Mouse (Mus musculus) left cerebral cortex, adult 11 months (tissue): ENCODE measurements around the gene Ffar3.

Source experiments
- DNase-seq: peaks from one replicate; pipeline ENCODE4 v3.0.0; 2022; ENCODE audit warnings: low spot score

Gene Ffar3

DNA sequence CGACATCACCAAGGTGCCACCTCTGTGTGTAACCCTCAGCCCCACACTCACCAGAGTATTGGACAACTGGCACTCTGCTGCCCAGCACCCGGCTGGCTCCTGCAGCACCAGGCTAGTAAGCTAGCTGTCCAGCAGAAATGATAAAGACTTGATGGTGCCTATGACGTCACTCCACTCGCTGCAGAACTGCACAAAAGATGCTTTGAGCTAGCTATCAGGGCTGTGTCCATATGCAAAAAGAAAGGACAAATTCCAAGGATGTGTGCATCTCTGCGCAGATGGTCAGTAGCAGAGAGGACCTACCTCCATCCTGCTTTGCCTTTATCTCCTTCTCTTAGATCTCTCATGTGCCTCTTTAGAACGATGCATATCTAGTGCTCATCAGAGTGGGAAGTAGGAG, at the start of gene Ffar3:
Ffar3 (minus strand) TSS at position 101 of the 400 bp plus-strand sequence.
- no peak for DNase-seq

DNA sequence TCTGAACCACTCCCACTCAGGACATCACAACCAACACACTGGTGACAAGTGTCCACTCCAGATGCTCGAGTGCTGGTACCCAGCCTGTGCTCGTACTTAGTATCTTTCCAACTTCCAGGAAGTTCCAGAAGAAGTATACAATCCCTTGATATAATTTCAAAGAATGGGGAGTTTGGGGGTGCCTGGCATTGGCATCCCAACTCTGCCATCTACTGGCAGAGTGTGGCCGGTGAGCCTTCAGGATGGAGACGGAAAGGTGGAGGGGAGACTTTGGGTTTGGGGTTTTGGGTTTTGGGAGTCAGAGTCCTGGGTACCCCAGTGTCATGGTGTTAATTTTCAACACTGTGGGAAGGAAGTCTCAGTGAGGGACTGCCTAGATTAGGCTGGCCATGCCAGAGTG, 48.1 kb upstream of the Ffar3 start:
- DNase-seq: no peak

DNA sequence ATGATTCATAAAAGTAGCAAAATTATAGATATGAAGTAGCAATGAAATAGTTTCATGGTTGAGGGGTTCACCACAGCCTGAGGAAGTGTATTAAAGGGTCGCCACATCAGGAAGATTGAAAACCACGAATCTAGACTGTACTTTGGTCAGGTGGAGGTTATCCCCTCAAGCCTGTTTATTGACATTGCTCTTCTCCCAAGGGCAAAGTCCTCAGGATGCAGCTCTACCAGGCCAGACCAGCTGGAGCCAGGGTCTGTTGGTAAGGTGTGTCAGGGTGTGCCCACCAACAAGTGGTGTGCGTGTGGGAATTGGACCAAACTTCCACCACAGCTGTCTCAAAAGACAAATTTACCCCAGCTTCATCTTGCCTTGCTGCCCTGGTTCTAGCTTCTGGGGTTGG, 39.2 kb upstream of the Ffar3 start:
- DNase-seq: no peak

DNA sequence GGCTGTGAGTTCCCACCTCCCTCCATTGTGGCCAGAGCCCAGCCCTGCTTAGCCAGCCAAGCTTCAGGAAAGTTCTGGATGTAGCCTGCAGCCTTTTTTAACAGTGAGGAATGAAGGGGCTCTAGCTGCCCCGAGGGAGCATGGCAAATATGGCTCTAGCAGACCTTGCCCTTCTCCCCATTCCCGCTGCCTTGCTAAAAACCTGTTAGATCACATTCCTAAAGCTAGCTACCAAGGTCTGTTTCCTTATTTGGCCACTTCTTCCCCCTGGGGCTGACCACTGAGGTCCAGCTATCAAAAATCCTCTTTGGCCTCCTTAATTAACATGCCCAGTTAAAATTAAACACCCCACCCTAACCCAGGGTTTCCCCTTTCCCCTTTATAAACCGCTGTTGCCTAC, 36.5 kb upstream of the Ffar3 start:
- no peak for DNase-seq

DNA sequence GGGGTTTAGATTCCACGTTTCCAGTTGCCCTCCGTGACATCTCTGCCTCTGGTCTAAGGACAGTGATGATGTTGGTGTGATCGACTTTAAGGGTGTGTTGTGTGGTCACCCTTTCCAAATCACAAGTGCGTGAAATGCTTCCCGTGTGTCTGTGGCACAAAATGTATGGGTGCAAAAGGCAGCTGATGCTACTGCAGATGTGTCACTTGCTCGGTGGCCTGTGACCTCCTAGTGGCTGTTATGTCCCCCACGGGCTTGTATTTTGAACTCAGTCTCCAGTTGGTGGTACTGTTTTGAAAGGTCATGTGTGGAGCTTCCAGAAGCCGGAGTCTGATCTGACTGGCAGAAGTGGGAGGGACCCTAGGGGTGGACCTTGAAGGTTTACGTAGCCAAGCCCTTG, 35.8 kb upstream of the Ffar3 start:
- no peak for DNase-seq

DNA sequence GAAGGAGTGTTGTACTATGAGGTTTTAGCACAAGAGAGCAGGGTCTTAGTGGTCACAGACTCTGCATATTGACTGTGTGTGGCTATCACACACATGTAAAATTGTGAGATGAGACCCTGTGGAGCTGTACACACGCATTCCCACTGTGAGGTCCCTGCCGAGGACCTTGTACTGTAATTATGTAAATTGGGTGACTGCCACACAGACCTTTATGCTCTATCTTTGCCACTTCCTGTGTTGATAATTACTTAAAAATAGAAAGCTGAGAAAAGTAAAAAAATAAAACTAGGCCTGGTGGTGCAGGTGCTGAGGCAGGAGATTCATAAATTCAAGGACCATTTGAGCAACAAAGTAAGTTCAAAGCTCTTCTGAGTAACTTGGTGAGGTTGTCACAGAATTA, 34.7 kb upstream of the Ffar3 start:
- no peak for DNase-seq

DNA sequence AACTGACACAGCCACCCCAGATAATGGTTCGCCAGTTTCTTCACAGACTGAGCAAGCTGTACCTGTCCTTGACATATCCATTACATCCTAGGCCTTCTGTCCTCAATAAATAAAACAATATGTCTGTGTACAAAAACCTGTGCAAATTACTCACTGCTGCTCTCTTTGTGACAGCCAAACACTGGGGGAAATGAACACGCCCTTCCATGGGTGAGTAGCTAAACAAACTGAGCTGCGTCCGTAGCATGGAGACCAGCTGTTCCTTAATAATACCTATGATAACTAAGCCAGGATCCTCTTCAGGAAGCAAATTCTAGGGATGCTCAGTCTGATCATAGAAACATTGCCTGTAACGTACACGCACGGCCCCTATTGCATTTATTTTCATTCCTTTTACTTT, 32.8 kb upstream of the Ffar3 start:
- DNase-seq: no peak

DNA sequence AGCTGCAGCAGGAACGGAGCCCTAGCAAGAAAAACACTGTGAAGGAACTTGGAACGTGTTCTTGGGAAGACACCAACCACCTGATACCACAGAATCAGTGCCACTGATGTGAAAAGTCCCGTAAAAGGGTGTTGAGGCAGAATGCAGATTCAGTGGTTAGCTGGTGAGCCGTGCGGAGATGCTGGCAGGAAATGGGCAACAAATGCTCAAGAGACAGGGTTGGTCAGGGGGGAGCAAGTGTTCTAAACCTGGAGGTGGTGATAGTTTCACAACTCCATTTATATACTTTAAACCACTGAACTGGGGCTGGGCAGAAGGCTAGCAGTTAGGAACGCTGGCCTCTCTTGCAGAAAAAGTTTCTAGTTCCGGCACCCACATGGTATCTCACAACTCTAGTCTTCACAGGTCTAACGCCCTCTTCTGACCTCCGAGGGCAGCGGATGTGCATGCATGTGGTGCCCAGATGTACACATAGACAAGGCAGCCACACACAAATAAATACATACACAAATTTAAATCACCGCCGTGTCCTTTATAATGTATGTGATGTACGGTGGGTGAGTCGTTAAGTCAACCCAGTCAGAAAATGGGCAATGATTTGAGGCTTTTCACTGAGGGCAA, 31.7 kb upstream of the Ffar3 start:
- DNase-seq: no peak

DNA sequence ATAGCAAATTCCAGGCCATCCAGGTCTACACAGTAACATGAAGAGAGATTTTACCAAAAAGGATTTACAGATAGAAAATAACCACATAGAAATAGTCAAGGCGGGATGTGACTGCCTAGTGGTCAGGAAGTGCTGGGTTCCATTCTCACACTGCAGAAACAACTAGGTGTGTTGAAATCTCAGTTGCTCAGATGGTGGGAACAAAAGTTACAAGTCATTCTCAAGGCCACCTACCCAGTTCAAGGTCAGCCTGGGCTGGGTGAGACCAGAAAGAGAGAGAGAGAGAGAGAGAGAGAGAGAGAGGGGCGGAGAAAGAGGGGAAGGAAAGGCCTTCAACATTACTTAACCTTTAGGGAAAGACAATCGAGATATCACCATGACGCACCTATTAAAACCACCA, 30.9 kb upstream of the Ffar3 start:
- DNase-seq: no peak

DNA sequence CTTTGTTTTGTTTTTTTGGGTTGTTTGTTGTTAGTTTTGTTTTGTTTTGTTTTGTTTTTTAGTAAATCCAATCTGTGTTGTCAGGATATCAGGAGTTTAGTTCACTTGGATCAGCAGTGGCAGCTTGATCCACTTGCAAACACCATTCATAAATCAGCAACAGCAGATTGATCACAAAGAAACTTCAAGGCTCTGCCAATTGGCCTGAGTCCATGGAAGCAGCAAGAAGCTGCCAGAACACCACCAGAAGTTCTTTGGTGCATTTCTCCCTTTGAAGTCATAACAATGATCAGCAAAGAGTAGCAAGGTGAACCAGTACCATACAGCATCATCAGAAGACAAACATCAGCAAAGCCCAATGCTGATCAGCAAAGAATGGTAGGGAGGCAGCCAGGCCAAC, 28.1 kb upstream of the Ffar3 start:
- no peak for DNase-seq

DNA sequence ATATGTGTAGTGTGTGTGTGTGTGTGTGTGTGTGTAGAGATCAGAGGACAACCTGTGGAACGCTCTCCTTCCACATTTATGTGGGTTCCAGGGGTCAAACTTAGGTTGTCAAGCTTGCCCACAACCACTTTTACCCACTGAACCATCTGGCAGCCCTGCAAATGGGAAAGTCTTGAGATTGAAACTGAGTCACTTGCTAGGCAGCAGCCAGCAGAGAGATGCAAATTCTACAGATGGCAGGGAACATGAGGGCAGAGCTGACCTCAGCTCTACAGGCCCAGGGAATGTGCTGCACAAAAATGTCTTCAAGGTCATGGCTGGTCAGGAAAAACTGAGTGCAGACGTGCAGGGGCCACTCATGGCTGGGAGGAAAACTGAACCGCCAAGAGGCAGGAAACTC, 25.4 kb upstream of the Ffar3 start:
- DNase-seq: no peak

DNA sequence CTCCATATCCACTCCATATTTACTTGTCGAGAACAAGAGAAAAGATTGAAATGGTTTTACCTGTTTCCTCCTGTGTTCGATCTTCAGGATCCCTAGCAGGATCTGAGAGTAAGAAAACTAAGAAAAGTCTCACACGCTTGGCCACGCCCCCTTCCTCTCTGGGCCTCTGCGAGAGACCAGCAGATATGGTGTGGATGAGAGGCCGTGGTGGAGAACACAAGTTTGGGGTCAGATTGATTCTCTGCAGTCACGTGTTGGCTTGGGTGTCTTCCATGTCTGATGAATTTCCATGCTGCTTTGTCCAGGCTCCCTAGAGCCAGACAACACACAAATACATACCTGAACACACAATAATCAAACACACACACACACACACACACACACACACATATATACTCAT, 24.2 kb upstream of the Ffar3 start, which contains the start of gene Cd22:
Cd22 (minus strand) TSS at position 167 of the 400 bp plus-strand sequence.
- DNase-seq: no peak

DNA sequence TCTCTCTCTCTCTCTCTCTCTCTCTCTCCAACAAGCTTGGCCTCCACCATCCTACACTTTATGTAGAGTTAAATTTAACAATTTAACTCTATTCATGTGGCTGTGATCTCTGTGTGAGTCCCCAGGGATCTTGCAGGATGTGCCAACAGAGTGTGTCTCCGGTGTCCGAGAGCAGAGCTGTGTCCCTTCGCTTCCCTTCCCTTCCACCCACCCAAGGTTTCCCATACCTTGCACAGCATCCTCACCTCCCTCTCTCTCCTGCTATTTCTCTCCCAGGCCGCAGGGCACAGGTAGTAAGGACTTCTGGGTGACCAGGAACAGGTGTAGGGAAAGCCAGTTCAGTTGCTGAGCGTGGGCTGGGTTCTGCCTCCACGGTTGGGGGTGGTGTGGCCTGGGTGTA, 23.0 kb upstream of the Ffar3 start:
- no peak for DNase-seq

DNA sequence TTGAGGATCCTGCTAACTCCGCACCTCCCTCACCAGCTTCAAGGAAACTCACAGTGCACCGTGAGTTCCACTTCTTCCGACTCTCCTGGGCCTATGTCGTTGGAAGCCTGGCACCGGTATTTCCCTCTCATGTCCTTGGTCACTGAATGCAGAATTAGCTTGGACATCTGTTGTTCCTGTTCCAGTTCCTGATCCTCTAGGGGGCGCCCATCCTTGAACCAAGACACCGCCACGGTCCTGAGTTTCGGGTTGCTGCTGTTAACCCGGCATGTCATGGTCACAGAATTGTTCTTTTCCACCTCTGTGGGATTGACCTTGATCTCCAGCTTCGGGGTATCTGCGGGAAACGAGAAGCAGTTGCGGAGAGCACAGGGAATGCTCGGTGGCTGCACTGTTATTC, 17.1 kb upstream of the Ffar3 start:
- DNase-seq: peak; percentile 52

DNA sequence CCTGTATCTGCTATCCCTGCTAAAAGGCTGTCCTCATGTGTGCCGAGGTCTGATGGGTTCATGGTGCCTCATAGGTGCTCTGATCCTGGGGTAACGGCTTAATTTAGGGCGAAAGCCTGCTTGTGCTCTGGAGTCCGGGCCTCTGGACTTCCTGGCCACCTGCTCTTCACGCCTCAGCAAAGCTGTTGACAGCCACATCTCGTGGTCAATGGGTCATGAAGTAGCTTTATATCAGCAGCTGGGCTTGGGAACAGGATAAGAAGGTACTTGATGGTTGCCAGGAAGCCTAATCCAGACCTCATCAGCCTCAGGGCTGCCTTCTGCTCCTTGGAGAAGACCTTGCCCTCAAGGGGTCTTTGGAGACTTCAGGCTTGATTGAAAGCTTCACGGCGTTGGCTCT, 7.4 kb upstream of the Ffar3 start:
- no peak for DNase-seq

DNA sequence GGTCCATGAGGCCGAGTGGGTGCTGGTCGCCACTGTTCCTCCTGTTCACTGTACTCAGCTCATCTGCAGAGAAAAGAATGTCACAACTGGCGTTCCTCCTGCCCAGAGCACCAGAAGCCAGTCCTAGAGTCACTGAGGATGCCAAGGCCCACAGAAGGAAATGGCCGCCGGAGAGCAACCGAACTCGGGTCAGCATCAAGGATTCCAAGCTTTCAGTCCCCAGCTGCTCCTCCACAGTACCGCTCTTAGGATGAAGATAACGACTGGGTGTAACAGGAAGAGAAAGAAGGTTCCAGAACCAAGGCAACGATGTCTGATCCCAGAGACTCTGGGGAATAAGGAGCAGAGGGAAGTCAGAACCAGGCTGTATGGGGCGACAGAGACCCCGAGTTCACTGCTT, 5.5 kb upstream of the Ffar3 start, which contains the start of gene Ffar1:
Ffar1 (minus strand) TSS at position 101 of the 400 bp plus-strand sequence.
- DNase-seq: no peak

DNA sequence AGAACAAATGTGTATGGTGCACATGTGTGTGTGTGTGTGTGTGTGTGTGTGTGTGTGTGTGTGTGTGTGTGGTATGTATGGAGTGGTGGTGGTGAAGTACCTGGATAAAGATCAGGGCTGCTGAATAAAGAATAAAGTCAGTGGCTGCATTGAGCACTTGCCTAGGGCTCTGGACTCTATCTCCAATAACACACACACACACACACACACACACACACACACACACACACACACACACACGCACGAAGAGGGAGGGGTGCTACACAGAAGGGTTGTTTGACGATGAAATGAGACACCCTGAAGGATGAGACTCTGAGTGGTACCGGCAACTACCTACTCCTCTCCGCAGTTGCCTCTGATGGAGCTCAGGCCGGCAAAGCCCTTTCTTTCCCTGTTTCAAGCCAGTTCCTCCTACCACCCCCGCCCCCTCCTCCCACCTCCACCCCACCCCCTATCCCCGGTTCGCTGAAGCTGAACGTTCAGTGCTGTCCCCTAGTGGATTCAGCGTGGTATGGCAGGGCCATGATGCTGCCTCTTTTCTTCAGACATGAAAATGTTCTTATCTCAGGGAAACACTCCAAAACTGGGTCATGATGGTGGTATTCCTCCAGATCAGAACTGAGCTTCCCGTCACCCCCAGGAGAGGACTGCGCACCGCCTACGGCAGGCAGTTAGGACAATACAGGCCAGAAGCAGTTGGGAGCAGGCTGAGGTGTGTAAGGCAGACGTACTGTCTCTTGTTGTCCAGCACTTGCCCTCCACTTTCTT, 3.8 kb upstream of the Ffar3 start:
- DNase-seq: peak; percentile 35

DNA sequence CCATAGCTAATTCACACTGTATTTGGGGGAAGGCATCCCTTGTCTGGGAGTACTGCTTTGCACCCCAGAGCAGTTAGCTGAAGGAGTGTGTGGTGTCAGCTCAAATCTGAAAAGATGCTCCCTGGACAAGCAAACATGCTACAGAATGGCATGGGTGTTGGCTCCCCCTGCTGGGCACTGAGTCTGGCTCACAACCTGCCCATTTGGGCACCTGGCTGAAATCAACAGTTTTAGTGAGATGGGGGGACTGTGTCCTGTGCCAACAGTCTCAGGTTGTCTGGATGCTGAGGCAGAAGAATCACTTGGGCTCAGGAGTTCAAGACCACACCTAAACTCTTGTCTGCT, 3.3 kb upstream of the Ffar3 start:
- peak; percentile 55 for DNase-seq

DNA sequence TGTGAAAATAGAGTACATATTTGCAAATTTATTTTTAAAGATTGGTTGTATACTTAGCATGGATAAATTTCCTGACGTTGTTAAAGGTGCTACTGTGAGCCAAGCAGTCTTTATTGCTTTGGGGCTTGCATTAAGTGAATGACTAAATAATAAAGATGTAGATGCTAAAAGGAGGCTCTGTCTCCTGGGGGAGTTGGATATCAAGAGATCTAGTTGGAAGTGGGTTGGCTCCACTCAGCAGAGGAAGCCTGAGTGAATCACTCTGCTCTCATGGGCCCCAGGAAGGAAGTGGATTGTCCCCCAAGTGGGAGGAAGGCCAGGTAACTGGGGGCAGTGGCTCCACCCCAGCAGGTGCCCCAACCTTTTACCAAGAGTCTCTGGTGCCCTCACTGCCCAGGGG, 1.8 kb upstream of the Ffar3 start:
- DNase-seq: no peak

DNA sequence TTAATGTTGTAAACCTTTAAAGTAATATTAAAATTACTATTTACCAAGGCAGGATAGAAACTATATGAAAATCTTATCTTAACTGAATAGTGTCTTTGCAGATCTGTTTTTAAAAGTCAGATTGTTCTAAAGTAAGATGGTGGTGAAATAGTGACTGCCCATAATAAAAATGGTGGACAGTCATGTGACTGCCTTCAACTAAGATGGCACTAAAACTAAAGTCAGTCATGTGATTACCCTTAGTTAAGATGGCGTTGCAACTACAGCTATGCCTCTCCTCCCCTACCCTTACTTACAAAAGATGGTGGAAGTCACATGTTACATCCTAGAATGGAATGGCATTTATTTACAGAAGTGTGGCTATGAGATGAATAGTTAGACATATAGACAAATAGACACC, 4.6 kb downstream of the Ffar3 start:
- DNase-seq: no peak

DNA sequence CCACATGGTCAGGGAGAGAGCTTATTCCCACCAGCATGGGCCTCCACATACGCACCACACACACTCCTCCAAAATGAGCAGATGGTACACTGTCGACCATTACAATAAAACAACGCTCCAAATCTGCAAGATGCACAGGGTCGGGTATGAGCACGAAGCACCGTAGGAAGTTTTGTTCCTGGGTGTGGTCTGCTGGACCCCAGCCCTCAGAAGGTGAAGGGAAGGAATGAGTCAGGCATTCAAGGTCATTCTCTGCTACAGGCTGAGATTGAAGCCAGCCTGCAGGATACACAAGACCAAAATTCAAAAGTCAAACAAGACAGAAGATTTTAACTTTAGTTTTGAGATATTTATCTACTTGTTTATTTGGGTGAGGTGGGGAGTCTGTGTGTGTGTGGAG, 8.0 kb downstream of the Ffar3 start:
- no peak for DNase-seq

DNA sequence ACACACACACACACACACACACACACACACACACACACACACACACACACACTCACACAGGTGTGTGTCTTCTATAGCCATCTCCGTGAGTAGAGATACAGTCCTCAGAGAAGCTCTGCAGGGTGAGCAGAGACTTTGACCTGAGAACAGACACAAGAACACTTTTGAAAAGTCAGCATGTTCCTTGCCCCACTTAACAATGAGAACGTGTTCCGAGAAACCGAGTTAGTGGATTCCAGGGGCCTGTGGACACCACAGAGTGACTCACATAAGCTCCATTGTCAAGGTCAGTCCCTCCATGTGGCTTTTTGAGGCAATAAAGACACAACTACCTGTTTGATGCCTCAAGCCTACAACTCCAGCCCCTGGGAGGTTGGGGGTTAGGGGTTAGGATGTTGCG, 8.6 kb downstream of the Ffar3 start:
- DNase-seq: no peak

DNA sequence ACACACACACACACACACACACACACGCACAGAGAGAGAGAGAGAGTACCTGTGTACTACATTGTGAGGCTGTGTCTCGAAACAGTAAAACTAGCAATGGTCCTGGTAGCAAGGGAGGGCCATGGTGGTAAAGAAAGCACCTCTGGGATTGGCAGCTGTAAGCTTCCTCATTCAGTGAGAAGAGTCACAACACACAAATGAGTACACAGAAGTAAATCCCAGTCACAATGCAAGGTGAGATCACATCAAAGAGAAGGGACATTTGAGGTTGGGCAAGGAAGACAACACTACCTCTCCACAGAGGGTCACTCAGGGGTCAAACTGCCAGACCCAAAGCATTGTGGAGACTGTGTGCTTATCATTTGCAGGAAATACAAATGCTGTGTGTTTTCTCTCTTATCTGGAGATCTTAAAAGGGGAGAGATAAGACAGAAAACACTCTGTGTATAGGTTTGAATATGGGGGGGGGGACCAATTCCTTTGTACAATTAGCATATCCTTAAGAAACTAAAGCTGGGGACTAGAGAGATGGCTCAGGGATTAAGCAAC, 9.4 kb downstream of the Ffar3 start:
- DNase-seq: no peak
